Comparison of ENCODE assay signal across 9 mouse cellular contexts in the genomic region with DNA sequence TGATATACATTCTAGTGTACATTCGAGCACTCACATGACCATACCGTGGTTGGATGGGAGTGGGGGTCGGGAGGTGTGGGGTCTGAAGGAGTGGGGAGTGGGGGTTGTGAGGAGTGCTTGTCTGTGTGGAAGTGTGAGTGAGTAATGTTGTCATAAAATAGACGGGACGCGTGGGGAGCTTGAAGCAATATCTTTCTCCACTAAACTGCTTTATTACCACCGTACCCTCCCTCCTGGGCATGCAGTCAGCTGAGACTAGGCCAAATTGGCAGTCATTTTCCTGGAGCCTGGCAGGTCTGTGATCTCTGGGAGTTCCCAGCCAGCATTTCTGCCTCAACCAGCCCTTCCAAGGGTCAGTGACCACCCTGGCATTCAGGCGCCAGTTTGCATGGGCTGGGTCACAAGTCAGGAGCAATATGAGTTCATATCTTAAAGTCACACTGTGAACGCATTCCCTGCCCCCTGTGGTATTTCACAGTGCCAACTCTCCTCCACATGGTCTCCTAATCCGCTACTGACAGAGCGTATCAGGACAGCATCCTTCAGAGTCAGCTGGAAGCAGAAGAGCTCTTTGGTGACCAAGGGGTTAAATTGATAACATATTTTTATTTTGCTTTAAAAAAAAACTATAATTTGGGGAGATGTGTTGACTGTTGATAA.
A peak's percentile ranks its signal among the peaks of the same experiment; 100 is the strongest.
DNase-seq lines count a peak whose midpoint lies in the region; ATAC-seq and TF ChIP-seq lines count a peak whose summit lies in the region.
"Had no signal": no experiment of that assay in that cellular context is flagged by ENCODE, and none has a peak within 500 bp of the region (broad histone marks: within the 10 kb centered on the region; RNA-seq: fewer than 3 reads in every experiment).

No protein-coding gene starts in this region.

- TF ChIP-seq CTCF in hindbrain, postnatal 0 days (IDR thresholded peaks at IDR 0.05; ENCODE audit: low read depth) = no peak
- no peak for TF ChIP-seq CTCF in midbrain, postnatal 0 days (IDR thresholded peaks at IDR 0.05)
- TF ChIP-seq CTCF in intestine, postnatal 0 days (IDR thresholded peaks at IDR 0.05; ENCODE audit: low read depth) = no peak

- no peak overlapping the region for H3K9ac ChIP-seq in forebrain, embryonic 14.5 days (ENCODE audit: low read length)
- H3K9ac ChIP-seq in forebrain, embryonic 11.5 days (ENCODE audit: low read length) = no peak overlapping the region
- no peak overlapping the region for H3K9ac ChIP-seq in hindbrain, postnatal 0 days (replicated peaks; ENCODE audit: low read length)
- H3K9ac ChIP-seq in midbrain, postnatal 0 days (replicated peaks; ENCODE audit: low read length, poor library complexity, severe bottlenecking) = no peak overlapping the region
- H3K9ac ChIP-seq in intestine, postnatal 0 days (ENCODE audit: low read depth, low read length) = no peak overlapping the region
- H3K9ac ChIP-seq: liver, embryonic 12.5 days had no signal

- ATAC-seq in forebrain, embryonic 14.5 days = no peak; the same call in 1 of the 2 replicates
- no peak for ATAC-seq in forebrain, embryonic 11.5 days (replicated peaks; ENCODE audit: low FRiP score)
- peak; percentile 67; the same call in 1 of the 2 replicates for ATAC-seq in hindbrain, postnatal 0 days
- ATAC-seq in midbrain, postnatal 0 days (ENCODE audit: low FRiP score) = no peak
- no peak for ATAC-seq in intestine, postnatal 0 days
- ATAC-seq: liver, embryonic 12.5 days had no signal

- no peaks in the 10 kb centered on the region for H3K36me3 ChIP-seq in forebrain, embryonic 14.5 days (ENCODE audit: control insufficient read depth, insufficient read depth, low read length)
- H3K36me3 ChIP-seq in forebrain, embryonic 11.5 days (ENCODE audit: control insufficient read depth, insufficient read depth, low read length) = no peaks in the 10 kb centered on the region
- H3K36me3 ChIP-seq in hindbrain, postnatal 0 days (ENCODE audit: insufficient read depth, low read length) = no peaks in the 10 kb centered on the region
- H3K36me3 ChIP-seq in midbrain, postnatal 0 days (ENCODE audit: insufficient read depth, low read length) = no peaks in the 10 kb centered on the region
- no peaks in the 10 kb centered on the region for H3K36me3 ChIP-seq in intestine, postnatal 0 days (ENCODE audit: control insufficient read depth, insufficient read depth)
- H3K36me3 ChIP-seq: liver, embryonic 12.5 days had no signal

- no peak overlapping the region for H3K27ac ChIP-seq in forebrain, embryonic 14.5 days (ENCODE audit: low read depth, low read length)
- no peak overlapping the region for H3K27ac ChIP-seq in forebrain, embryonic 11.5 days (ENCODE audit: low read depth, low read length)
- H3K27ac ChIP-seq in hindbrain, postnatal 0 days = no peak overlapping the region
- no peak overlapping the region for H3K27ac ChIP-seq in midbrain, postnatal 0 days (ENCODE audit: low read depth, low read length)
- H3K27ac ChIP-seq in intestine, postnatal 0 days (ENCODE audit: low read depth, low read length) = no peak overlapping the region
- H3K27ac ChIP-seq: liver, embryonic 12.5 days had no signal

- H3K4me1 ChIP-seq in forebrain, embryonic 14.5 days (ENCODE audit: control insufficient read depth, insufficient read depth, low read length) = peaks cover 9% of the 10 kb centered on the region
- H3K4me1 ChIP-seq in forebrain, embryonic 11.5 days (replicated peaks; ENCODE audit: control insufficient read depth, insufficient read depth, low read length) = peaks cover 5% of the 10 kb centered on the region; the same call in 1 of the 2 replicates
- no peaks in the 10 kb centered on the region; the same call in 1 of the 2 replicates for H3K4me1 ChIP-seq in hindbrain, postnatal 0 days (ENCODE audit: insufficient read depth, low read length)
- H3K4me1 ChIP-seq in midbrain, postnatal 0 days (ENCODE audit: insufficient read depth, low read length) = 0 out of 2 replicates have a peak, but pooled peaks cover 3% of the 10 kb centered on the region
- H3K4me1 ChIP-seq in intestine, postnatal 0 days (replicated peaks; ENCODE audit: control insufficient read depth, insufficient read depth, low read length) = no peaks in the 10 kb centered on the region
- H3K4me1 ChIP-seq: liver, embryonic 12.5 days had no signal

- DNase-seq in forebrain, embryonic 14.5 days (ENCODE audit: low spot score) = peak; percentile 49
- no peak for DNase-seq in forebrain, embryonic 11.5 days (ENCODE audit: low spot score)
- DNase-seq in lung, postnatal 36 days = peak; percentile 3
- no peak for DNase-seq in lung, postnatal 25 days (ENCODE audit: low spot score)
- DNase-seq in hindbrain, postnatal 0 days (ENCODE audit: low spot score) = peak; percentile 72
- DNase-seq in midbrain, postnatal 0 days (ENCODE audit: low spot score) = peak; percentile 62
- no peak for DNase-seq in testis, postnatal 14 days (ENCODE audit: low spot score)

- H3K9me3 ChIP-seq in forebrain, embryonic 14.5 days (replicated peaks; ENCODE audit: control insufficient read depth, low read length) = no peaks in the 10 kb centered on the region
- H3K9me3 ChIP-seq in forebrain, embryonic 11.5 days (ENCODE audit: control insufficient read depth, low read length) = no peaks in the 10 kb centered on the region
- H3K9me3 ChIP-seq in hindbrain, postnatal 0 days (ENCODE audit: low read length) = no peaks in the 10 kb centered on the region
- H3K9me3 ChIP-seq in midbrain, postnatal 0 days (ENCODE audit: low read length) = no peaks in the 10 kb centered on the region
- H3K9me3 ChIP-seq in intestine, postnatal 0 days (ENCODE audit: control insufficient read depth) = no peaks in the 10 kb centered on the region
- H3K9me3 ChIP-seq: liver, embryonic 12.5 days had no signal

- no peak overlapping the region for H3K4me2 ChIP-seq in forebrain, embryonic 14.5 days (ENCODE audit: low read length)
- H3K4me2 ChIP-seq in forebrain, embryonic 11.5 days (ENCODE audit: low read depth, low read length, severe bottlenecking) = no peak overlapping the region
- H3K4me2 ChIP-seq in hindbrain, postnatal 0 days (ENCODE audit: low read depth, low read length) = no peak overlapping the region
- no peak overlapping the region for H3K4me2 ChIP-seq in midbrain, postnatal 0 days (ENCODE audit: low read depth, low read length, poor library complexity, severe bottlenecking)
- H3K4me2 ChIP-seq in intestine, postnatal 0 days (replicated peaks; ENCODE audit: low read depth) = no peak overlapping the region
- H3K4me2 ChIP-seq: liver, embryonic 12.5 days had no signal

- 0 out of 2 replicates have a peak, but pooled peaks cover 6% of the 10 kb centered on the region for H3K27me3 ChIP-seq in forebrain, embryonic 14.5 days (replicated peaks; ENCODE audit: control insufficient read depth, insufficient read depth, low read length)
- 0 out of 2 replicates have a peak, but pooled peaks cover 2% of the 10 kb centered on the region for H3K27me3 ChIP-seq in forebrain, embryonic 11.5 days (ENCODE audit: control insufficient read depth, insufficient read depth, low read length)
- no peaks in the 10 kb centered on the region for H3K27me3 ChIP-seq in hindbrain, postnatal 0 days (ENCODE audit: insufficient read depth, low read length)
- H3K27me3 ChIP-seq in midbrain, postnatal 0 days (ENCODE audit: insufficient read depth, low read length) = no peaks in the 10 kb centered on the region
- no peaks in the 10 kb centered on the region for H3K27me3 ChIP-seq in intestine, postnatal 0 days (replicated peaks; ENCODE audit: control insufficient read depth, insufficient read depth, low read length)
- H3K27me3 ChIP-seq: liver, embryonic 12.5 days had no signal

- no peak overlapping the region for H3K4me3 ChIP-seq in forebrain, embryonic 14.5 days (ENCODE audit: low read depth, low read length)
- no peak overlapping the region for H3K4me3 ChIP-seq in forebrain, embryonic 11.5 days (ENCODE audit: low read depth, low read length)
- H3K4me3 ChIP-seq in hindbrain, postnatal 0 days (ENCODE audit: low read length) = no peak overlapping the region
- H3K4me3 ChIP-seq in midbrain, postnatal 0 days (ENCODE audit: low read depth, low read length) = no peak overlapping the region
- no peak overlapping the region for H3K4me3 ChIP-seq in intestine, postnatal 0 days (ENCODE audit: low read depth, low read length)
- H3K4me3 ChIP-seq: liver, embryonic 12.5 days had no signal

- 73% methylated on average over 11 of the region's 11 CpGs for WGBS in forebrain, embryonic 14.5 days
- 92% methylated on average over 11 of the region's 11 CpGs for WGBS in forebrain, embryonic 11.5 days
- 34% methylated on average over 11 of the region's 11 CpGs for WGBS in hindbrain, postnatal 0 days
- 66% methylated on average over 11 of the region's 11 CpGs for WGBS in midbrain, postnatal 0 days
- WGBS in intestine, postnatal 0 days = 83% methylated on average over 11 of the region's 11 CpGs

Comparison
In these comparisons a context has a peak if more than half of its experiments do, and no peak if none do; other contexts are left out.
1. DNase-seq: peak in forebrain, embryonic 14.5 days (single experiment), lung, postnatal 36 days (single experiment), hindbrain, postnatal 0 days (single experiment) and midbrain, postnatal 0 days (single experiment); none in forebrain, embryonic 11.5 days (single experiment), lung, postnatal 25 days (single experiment) and testis, postnatal 14 days (single experiment).